Mouse (Mus musculus) myocyte (in vitro differentiated cells): ENCODE measurements around the gene Gm45808.

ENCODE experiments used
- CEBPB ChIP-seq: IDR thresholded peaks from 2 replicates; pipeline ENCODE4 v1.6.1; 2011; ENCODE audit warnings: mild to moderate bottlenecking, moderate library complexity; ENCODE audit not compliant: poor library complexity, insufficient read depth, severe bottlenecking
- E2F4 ChIP-seq: IDR thresholded peaks from one replicate; pipeline ENCODE4 v1.6.1; 2011; ENCODE audit warnings: mild to moderate bottlenecking, control low read depth, moderate library complexity; ENCODE audit not compliant: insufficient read depth
- MAX ChIP-seq: IDR thresholded peaks from one replicate; pipeline ENCODE4 v1.6.1; 2011; ENCODE audit warnings: low read depth, mild to moderate bottlenecking, control low read depth
- MYOD1 ChIP-seq, 3 experiments: IDR thresholded peaks; one replicate each; pipeline ENCODE4 v1.6.1; 2011; ENCODE audit warnings: control low read depth in 2 of 3, low read depth in 2 of 3, mild to moderate bottlenecking in 2 of 3, moderate library complexity in 1 of 3; ENCODE audit not compliant: insufficient read length in 2 of 3, control insufficient read depth in 1 of 3
- MYOG ChIP-seq, 3 experiments: IDR thresholded peaks; one replicate each; pipeline ENCODE4 v1.6.1; 2011; ENCODE audit warnings: control low read depth in 2 of 3, low read depth in 2 of 3, mild to moderate bottlenecking in 2 of 3; ENCODE audit not compliant: insufficient read length in 2 of 3, control insufficient read depth in 1 of 3, insufficient read depth in 1 of 3
- POLR2A ChIP-seq: IDR thresholded peaks from one replicate; pipeline ENCODE4 v1.6.1; 2011; ENCODE audit warnings: low read depth, mild to moderate bottlenecking, control low read depth, moderate library complexity; ENCODE audit not compliant: insufficient read length
- POLR2AphosphoS2 ChIP-seq: IDR thresholded peaks from one replicate; pipeline ENCODE4 v1.6.1; 2011; ENCODE audit warnings: low read depth, control low read depth; ENCODE audit not compliant: insufficient read length
- SRF ChIP-seq: IDR thresholded peaks from one replicate; pipeline ENCODE4 v1.6.1; 2011; ENCODE audit warnings: low read depth; ENCODE audit not compliant: control insufficient read depth, insufficient read length
- TCF12 ChIP-seq: IDR thresholded peaks from one replicate; pipeline ENCODE4 v1.6.1; 2011; ENCODE audit warnings: mild to moderate bottlenecking, control low read depth; ENCODE audit not compliant: poor library complexity, insufficient read depth, severe bottlenecking
- TCF3 ChIP-seq: IDR thresholded peaks from one replicate; pipeline ENCODE4 v1.6.1; 2011; ENCODE audit warnings: low read depth, control low read depth; ENCODE audit not compliant: insufficient read length

DNA sequence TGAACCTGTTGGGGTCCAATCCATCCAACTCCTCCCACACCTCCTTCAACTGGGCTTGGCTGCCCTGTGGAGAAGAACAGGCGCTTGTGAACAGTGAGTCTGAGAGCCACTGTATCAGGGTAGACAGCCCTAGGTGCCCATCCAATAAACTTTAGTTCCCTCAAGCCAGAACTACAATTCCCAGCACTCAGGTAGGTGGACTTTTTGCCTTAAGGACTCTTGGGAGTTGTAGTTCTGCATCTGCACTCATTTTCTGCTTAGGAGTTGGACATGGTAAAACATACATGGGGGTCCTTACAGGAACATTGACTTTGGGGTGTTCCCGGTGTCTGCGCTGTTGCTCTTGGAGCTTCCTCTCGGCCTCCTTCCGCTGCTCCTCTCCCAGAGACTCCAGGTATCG lies 11.8 kb upstream of the Gm45808 start:
- TF ChIP-seq TCF3 (no peak), MYOD1 (IDR thresholded peaks at IDR 0.05; ENCODE audit: control insufficient read depth in 1 of 3, insufficient read length in 2 of 3, low read depth in 2 of 3) (no peak), POLR2AphosphoS2 (no peak), CEBPB (no peak), MYOG (IDR thresholded peaks at IDR 0.05; ENCODE audit: control insufficient read depth in 1 of 3, insufficient read depth in 1 of 3, insufficient read length in 2 of 3, low read depth in 2 of 3) (no peak), POLR2A (no peak), MAX (no peak), E2F4 (no peak), TCF12 (no peak), SRF (no peak)
